ENCODE assay signal across 8 mouse cellular contexts in the genomic region with DNA sequence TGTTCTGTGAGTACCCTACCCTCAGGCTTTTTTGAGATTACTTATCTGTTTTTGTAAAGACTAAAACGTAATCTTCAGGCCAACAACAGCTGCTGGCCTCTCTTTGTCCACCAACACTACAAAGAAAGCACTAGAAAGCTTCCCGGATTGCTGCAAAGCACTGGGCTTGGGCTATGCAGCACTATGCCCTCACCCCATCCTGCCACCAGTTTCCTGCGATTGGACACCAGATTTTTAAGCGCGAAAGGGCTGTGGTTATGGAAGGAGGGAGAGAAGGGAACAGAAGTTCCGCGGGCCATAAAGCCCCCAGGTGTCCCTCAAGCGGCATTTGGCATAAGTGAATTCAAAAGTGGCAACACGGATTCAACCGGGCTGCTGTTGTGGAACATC. TPM values are rescaled to one million over a fixed set of nuclear protein-coding genes. Genes with fewer than 3 reads are reported as not detected.
A peak's percentile ranks its signal among the peaks of the same experiment; 100 is the strongest.
DNase-seq lines count a peak whose midpoint lies in the region; ATAC-seq and TF ChIP-seq lines count a peak whose summit lies in the region.

No protein-coding gene starts in this region.

- peak overlapping the region; percentile 69 for H3K4me2 ChIP-seq in heart, embryonic 15.5 days
- peak overlapping the region; percentile 64 for H3K4me2 ChIP-seq in limb, embryonic 14.5 days (replicated peaks; ENCODE audit: low read depth, low read length, severe bottlenecking)
- H3K4me2 ChIP-seq in neural tube, embryonic 13.5 days, result peak overlapping the region; percentile 70

- TF ChIP-seq POLR2A in kidney, adult 2 months (IDR thresholded peaks at IDR 0.05; ENCODE audit: low read depth, low read length), result no peak
- no peak for TF ChIP-seq POLR2A in limb, embryonic 14.5 days (IDR thresholded peaks at IDR 0.05; ENCODE audit: borderline replicate concordance, extremely low read depth, insufficient read depth, insufficient read length)

- no peaks in the 10 kb centered on the region for H3K9me3 ChIP-seq in ES-E14 (ENCODE audit: control insufficient read depth, insufficient read depth, low read depth, low read length)
- H3K9me3 ChIP-seq in heart, embryonic 15.5 days (replicated peaks), result no peaks in the 10 kb centered on the region
- H3K9me3 ChIP-seq in limb, embryonic 14.5 days (ENCODE audit: control insufficient read depth, low read length), result no peaks in the 10 kb centered on the region
- H3K9me3 ChIP-seq in neural tube, embryonic 13.5 days, result no peaks in the 10 kb centered on the region

- no peak for ATAC-seq in heart, embryonic 15.5 days (replicated peaks; ENCODE audit: insufficient number of reproducible peaks, insufficient read depth, low FRiP score, low read depth)
- ATAC-seq in limb, embryonic 14.5 days (ENCODE audit: low FRiP score, low read depth), result peak; percentile 31; the same call in 1 of the 2 replicates
- peak; percentile 53 for ATAC-seq in neural tube, embryonic 13.5 days (ENCODE audit: low read depth)

- TF ChIP-seq CTCF in kidney, adult 2 months (conservative IDR thresholded peaks at IDR 0.05; ENCODE audit: insufficient read depth, insufficient read length, low read depth, low read length), result no peak

- DNase-seq in kidney, adult 2 months, result no peak
- no peak for DNase-seq in kidney, adult 11 months
- DNase-seq in ES-E14 (ENCODE audit: low read depth, low spot score), result peak; percentile 13
- DNase-seq in cerebellum, postnatal 14 days, result peak; percentile 22 to 28
- DNase-seq in limb, embryonic 14.5 days (ENCODE audit: low spot score), result peak; percentile 42
- no peak for DNase-seq in spleen, adult 18-20 months

- H3K27ac ChIP-seq in kidney, adult 2 months (ENCODE audit: insufficient read depth, low read depth, low read length), result no peak overlapping the region
- H3K27ac ChIP-seq in ES-E14 (ENCODE audit: insufficient read depth, low read depth, low read length, poor library complexity, severe bottlenecking), result no peak overlapping the region
- H3K27ac ChIP-seq in heart, embryonic 15.5 days, result peak overlapping the region; percentile 92
- peak overlapping the region; percentile 98 for H3K27ac ChIP-seq in limb, embryonic 14.5 days (replicated peaks; ENCODE audit: low read depth, low read length)
- peak overlapping the region; percentile 97 for H3K27ac ChIP-seq in neural tube, embryonic 13.5 days (replicated peaks)

- no peaks in the 10 kb centered on the region for H3K36me3 ChIP-seq in kidney, adult 2 months (ENCODE audit: control insufficient read depth, insufficient read depth, low read length)
- peaks cover 5% of the 10 kb centered on the region for H3K36me3 ChIP-seq in ES-E14 (ENCODE audit: control insufficient read depth, insufficient read depth, low read length, poor library complexity, severe bottlenecking)
- H3K36me3 ChIP-seq in heart, embryonic 15.5 days, result peaks cover 35% of the 10 kb centered on the region
- peaks cover 35% of the 10 kb centered on the region for H3K36me3 ChIP-seq in limb, embryonic 14.5 days (ENCODE audit: control insufficient read depth, insufficient read depth, low read length)
- H3K36me3 ChIP-seq in neural tube, embryonic 13.5 days, result peaks cover 22% of the 10 kb centered on the region

- peak overlapping the region; percentile 94 for H3K4me3 ChIP-seq in kidney, adult 2 months (ENCODE audit: insufficient read depth, low read depth, low read length)
- H3K4me3 ChIP-seq in ES-E14 (ENCODE audit: insufficient read depth in 1 of 2, low read depth in 1 of 2, low read length in 2 of 2, poor library complexity in 1 of 2, severe bottlenecking in 1 of 2), result peak overlapping the region; percentile 79 to 91
- H3K4me3 ChIP-seq in heart, embryonic 15.5 days, result peak overlapping the region; percentile 65
- H3K4me3 ChIP-seq in limb, embryonic 14.5 days (replicated peaks; ENCODE audit: low read length), result peak overlapping the region; percentile 87
- peak overlapping the region; percentile 79 for H3K4me3 ChIP-seq in neural tube, embryonic 13.5 days

- no peaks in the 10 kb centered on the region for H3K27me3 ChIP-seq in kidney, adult 2 months (replicated peaks; ENCODE audit: control insufficient read depth, insufficient read depth, low read length)
- H3K27me3 ChIP-seq in heart, embryonic 15.5 days, result no peaks in the 10 kb centered on the region
- no peaks in the 10 kb centered on the region for H3K27me3 ChIP-seq in limb, embryonic 14.5 days (ENCODE audit: control insufficient read depth, insufficient read depth, low read length)
- no peaks in the 10 kb centered on the region for H3K27me3 ChIP-seq in neural tube, embryonic 13.5 days

- WGBS in kidney, adult 2 months, result 4% methylated on average over 10 of the region's 10 CpGs
- 0% methylated on average over 10 of the region's 10 CpGs for WGBS in heart, embryonic 15.5 days
- WGBS in limb, embryonic 14.5 days, result 1% methylated on average over 10 of the region's 10 CpGs
- under 1% methylated on average over 10 of the region's 10 CpGs for WGBS in neural tube, embryonic 13.5 days

- in situ Hi-C loops in ES-E14 (cut with MboI; ENCODE audit: low sequenced_read_pairs in 2 of 2, unreplicated experiment in 2 of 2), result no loop called here

- no peaks in the 10 kb centered on the region for H3K4me1 ChIP-seq in kidney, adult 2 months (ENCODE audit: control insufficient read depth, insufficient read depth, low read length)
- H3K4me1 ChIP-seq in ES-E14 (ENCODE audit: control insufficient read depth in 2 of 2, insufficient read depth in 2 of 2, low read length in 2 of 2, poor library complexity in 1 of 2), result no peaks in the 10 kb centered on the region; a peak in 1 of 4 replicates
- peaks cover 11% of the 10 kb centered on the region for H3K4me1 ChIP-seq in heart, embryonic 15.5 days (replicated peaks)
- peaks cover 8% of the 10 kb centered on the region; the same call in 1 of the 2 replicates for H3K4me1 ChIP-seq in limb, embryonic 14.5 days (ENCODE audit: control insufficient read depth, insufficient read depth, low read length)
- H3K4me1 ChIP-seq in neural tube, embryonic 13.5 days (replicated peaks), result peaks cover 13% of the 10 kb centered on the region

- peak overlapping the region; percentile 77 for H3K9ac ChIP-seq in ES-E14 (ENCODE audit: insufficient read depth, low read depth, low read length, poor library complexity, severe bottlenecking)
- peak overlapping the region; percentile 80 for H3K9ac ChIP-seq in heart, embryonic 15.5 days
- H3K9ac ChIP-seq in limb, embryonic 14.5 days (ENCODE audit: low read depth, low read length, severe bottlenecking), result peak overlapping the region; percentile 98
- H3K9ac ChIP-seq in neural tube, embryonic 13.5 days, result peak overlapping the region; percentile 97

TF ChIP-seq in ES-E14, 5 proteins besides CTCF, POLR2A, EP300 and RAD21:
- TF ChIP-seq ZNF384 (IDR thresholded peaks at IDR 0.05; ENCODE audit: low read depth, low read length) (no peak), ZC3H11A (IDR thresholded peaks at IDR 0.05; ENCODE audit: borderline replicate concordance, low read depth, low read length) (no peak), MAFK (IDR thresholded peaks at IDR 0.05; ENCODE audit: insufficient read depth, low read depth, low read length) (no peak), HCFC1 (IDR thresholded peaks at IDR 0.05; ENCODE audit: borderline replicate concordance, insufficient read depth, low read length) (no peak), CHD2 (IDR thresholded peaks at IDR 0.05; ENCODE audit: low read depth, low read length) (no peak)

RNA-seq across cellular contexts. Expression of a gene that starts 0.8 kb away (rescaled TPM):
- 1.6 and 1.9 TPM in 2 replicates for polyA plus RNA-seq in kidney, adult 2 months (2012; rRNA removed)
- total RNA-seq in ES-E14 (2012; rRNA removed), result 2.6 and 3.8 TPM in 2 replicates
- 5.1 and 7.1 TPM in 2 replicates for polyA plus RNA-seq in heart, embryonic 15.5 days (2015; fragmentation: Nextera tagmentation; extraction: Ambion mirVana)
- polyA plus RNA-seq in limb, embryonic 14.5 days (2012; rRNA removed), result 44.3 and 62.0 TPM in 2 replicates
- polyA plus RNA-seq in limb, embryonic 14.5 days (2014; fragmentation: Nextera tagmentation; extraction: Ambion mirVana), result 14.6 and 16.3 TPM in 2 replicates
- polyA plus RNA-seq in neural tube, embryonic 13.5 days (2015; fragmentation: Nextera tagmentation; extraction: Ambion mirVana), result 9.9 and 10.1 TPM in 2 replicates

RNA-seq across cellular contexts. Expression of a gene that starts 44.4 kb away (rescaled TPM):
- 31.1 and 37.5 TPM in 2 replicates for polyA plus RNA-seq in kidney, adult 2 months (2012; rRNA removed)
- total RNA-seq in ES-E14 (2012; rRNA removed), result 4.1 and 6.3 TPM in 2 replicates
- 1.1 and 2.4 TPM in 2 replicates for polyA plus RNA-seq in heart, embryonic 15.5 days (2015; fragmentation: Nextera tagmentation; extraction: Ambion mirVana)
- 14.2 and 18.9 TPM in 2 replicates for polyA plus RNA-seq in limb, embryonic 14.5 days (2012; rRNA removed)
- 7.3 and 9.6 TPM in 2 replicates for polyA plus RNA-seq in limb, embryonic 14.5 days (2014; fragmentation: Nextera tagmentation; extraction: Ambion mirVana)
- 14.6 and 15.4 TPM in 2 replicates for polyA plus RNA-seq in neural tube, embryonic 13.5 days (2015; fragmentation: Nextera tagmentation; extraction: Ambion mirVana)

RNA-seq across cellular contexts. Expression of a gene that starts 56.2 kb away (rescaled TPM):
- polyA plus RNA-seq in kidney, adult 2 months (2012; rRNA removed), result 9.7 and 12.2 TPM in 2 replicates
- 12.2 and 20.6 TPM in 2 replicates for total RNA-seq in ES-E14 (2012; rRNA removed)
- polyA plus RNA-seq in heart, embryonic 15.5 days (2015; fragmentation: Nextera tagmentation; extraction: Ambion mirVana), result 7.8 and 10.1 TPM in 2 replicates
- 4.3 and 4.5 TPM in 2 replicates for polyA plus RNA-seq in limb, embryonic 14.5 days (2012; rRNA removed)
- polyA plus RNA-seq in limb, embryonic 14.5 days (2014; fragmentation: Nextera tagmentation; extraction: Ambion mirVana), result 3.5 and 4.3 TPM in 2 replicates
- 1.1 and 1.3 TPM in 2 replicates for polyA plus RNA-seq in neural tube, embryonic 13.5 days (2015; fragmentation: Nextera tagmentation; extraction: Ambion mirVana)

Comparison
In these comparisons a context has a peak if more than half of its experiments do, and no peak if none do; other contexts are left out.
1. DNase-seq: peak in ES-E14 (single experiment), cerebellum, postnatal 14 days (2 of 2) and limb, embryonic 14.5 days (single experiment); none in kidney, adult 2 months (single experiment), kidney, adult 11 months (single experiment) and spleen, adult 18-20 months (0 of 2).
2. H3K27ac ChIP-seq: peak in heart, embryonic 15.5 days (single experiment), limb, embryonic 14.5 days (single experiment) and neural tube, embryonic 13.5 days (single experiment); none in kidney, adult 2 months (single experiment) and ES-E14 (single experiment).
3. Peak in every context shown above with its lines, with median percentiles within 50 percentile points of each other: H3K4me3 ChIP-seq, H3K9ac ChIP-seq and H3K4me2 ChIP-seq.